Mouse (Mus musculus) left cerebral cortex, adult 18-20 months (tissue): ENCODE results near the gene Atxn7l3. TPM values are rescaled to one million over a fixed set of nuclear protein-coding genes. Genes with fewer than 3 reads are reported as not detected.
A peak's percentile ranks its signal among the peaks of the same experiment; 100 is the strongest.
"Not testable (repeated sequence)": the region's sequence is repeated elsewhere in the genome, so short reads cannot be mapped to it uniquely, and the experiment has no call there.

Experiments used
- DNase-seq, 2 experiments: peaks; one replicate each; pipeline ENCODE4 v3.0.0; 2021 to 2022; ENCODE audit warnings: low spot score in 2 of 2, mixed read lengths in 1 of 2
- total RNA-seq, 2 experiments: library from RNA; stranded (reverse); gene quantifications; 2 replicates each; pipeline ENCODE4 v1.2.3; 2021

The Atxn7l3 gene
- total RNA-seq, 2 experiments from 2014 or later, result 224 to 230 TPM

- DNase-seq, result no peak
Measured at GRCm38 (mm10) chr11:102295598-102296471, 596 bp downstream of the Atxn7l3 start.

- peak in 1 of 2 experiments; percentile 45 for DNase-seq
Measured at GRCm38 (mm10) chr11:102294887-102295597, 1.4 kb downstream of the Atxn7l3 start.

GRCm38 (mm10) chr11:102294416-102294815, 2.0 kb downstream of the Atxn7l3 start:
- no peak for DNase-seq

GRCm38 (mm10) chr11:102293971-102294370, 2.5 kb downstream of the Atxn7l3 start:
- no peak for DNase-seq

- DNase-seq, result no peak
Measured at GRCm38 (mm10) chr11:102291051-102291535, 5.3 kb downstream of the Atxn7l3 start.

- DNase-seq, result no peak
Measured at GRCm38 (mm10) chr11:102290141-102290540, 6.3 kb downstream of the Atxn7l3 start.

GRCm38 (mm10) chr11:102289511-102290100, 6.8 kb downstream of the Atxn7l3 start:
- DNase-seq, result no peak

GRCm38 (mm10) chr11:102288913-102289312, 7.5 kb downstream of the Atxn7l3 start:
- no peak for DNase-seq

GRCm38 (mm10) chr11:102288027-102288804, 8.2 kb downstream of the Atxn7l3 start:
- DNase-seq, result no peak

- DNase-seq, result no peak
Measured at GRCm38 (mm10) chr11:102287485-102287884, 8.9 kb downstream of the Atxn7l3 start.

GRCm38 (mm10) chr11:102285095-102285834, 11.2 kb downstream of the Atxn7l3 start:
- no peak for DNase-seq

GRCm38 (mm10) chr11:102284501-102285094, 11.8 kb downstream of the Atxn7l3 start, which contains the start of gene Tmub2:
Tmub2 (plus strand) TSS chr11:102284931.
- peak; percentile 95 to 96 for DNase-seq

- DNase-seq, result no peak
Measured at GRCm38 (mm10) chr11:102283922-102284321, 12.5 kb downstream of the Atxn7l3 start.

- not testable (repeated sequence) for DNase-seq
Measured at GRCm38 (mm10) chr11:102280267-102280666, 16.2 kb downstream of the Atxn7l3 start.

GRCm38 (mm10) chr11:102279595-102279994, 16.8 kb downstream of the Atxn7l3 start:
- DNase-seq, result no peak

GRCm38 (mm10) chr11:102277754-102278153, 18.7 kb downstream of the Atxn7l3 start:
- no peak for DNase-seq

GRCm38 (mm10) chr11:102276411-102276915, 20.0 kb downstream of the Atxn7l3 start:
- peak; percentile 34 to 46 for DNase-seq

GRCm38 (mm10) chr11:102268520-102269244, 27.7 kb downstream of the Atxn7l3 start, which contains the start of gene Asb16:
Asb16 (plus strand) TSS chr11:102268743.
- DNase-seq, result no peak

GRCm38 (mm10) chr11:102267480-102267879, 29.0 kb downstream of the Atxn7l3 start:
- DNase-seq, result peak; percentile 69 to 70
